Mouse (Mus musculus): ENCODE measurements at regions not wholly inside any gene's neighbourhood (a gene's known extent, or its start where the extent isn't known, plus 50 kb on each side); places are given as distances from the start of the nearest gene placed in this dataset.

- TF ChIP-seq CTCF (conservative IDR thresholded peaks at IDR 0.05; ENCODE audit: low read length), result no peak
- TF ChIP-seq POU5F1 (IDR thresholded peaks at IDR 0.05; ENCODE audit: borderline replicate concordance, low read length), result no peak
- no peak for TF ChIP-seq NANOG (IDR thresholded peaks at IDR 0.05; ENCODE audit: borderline replicate concordance, low read length)
- Histone ChIP-seq H3K36me3 (ENCODE audit: insufficient read depth, low read length) (no peaks in the 10 kb centered on the region), H3K27me3 (ENCODE audit: insufficient read depth, low read length) (no peaks in the 10 kb centered on the region), H3K4me1 (replicated peaks; ENCODE audit: low read depth, low read length) (0 out of 2 replicates have a peak, but pooled peaks cover 2% of the 10 kb centered on the region), H3K9me3 (ENCODE audit: low read length) (peaks cover 9% of the 10 kb centered on the region), H3K4me3 (replicated peaks; ENCODE audit: low read length) (no peak overlapping the region)
Observed at GRCm38 (mm10) chr4:105560781-105561180, 228.9 kb upstream of the Gm12728 start.

- peaks cover 7% of the 10 kb centered on the region; the same call in 1 of the 2 replicates for H3K4me1 ChIP-seq (replicated peaks; ENCODE audit: low read depth, low read length)
Observed at GRCm38 (mm10) chr4:105561611-105562010, 228.1 kb upstream of the Gm12728 start.

GRCm38 (mm10) chr4:105565796-105566195 is 223.9 kb upstream of the Gm12728 start:
- peaks cover 10% of the 10 kb centered on the region for H3K9me3 ChIP-seq (ENCODE audit: low read length)
- H3K4me1 ChIP-seq (replicated peaks; ENCODE audit: low read depth, low read length), result peaks cover 7% of the 10 kb centered on the region; the same call in 1 of the 2 replicates
- TF ChIP-seq CTCF (conservative IDR thresholded peaks at IDR 0.05; ENCODE audit: low read length) (no peak), NANOG (IDR thresholded peaks at IDR 0.05; ENCODE audit: borderline replicate concordance, low read length) (no peak), POU5F1 (IDR thresholded peaks at IDR 0.05; ENCODE audit: borderline replicate concordance, low read length) (no peak)
- no peaks in the 10 kb centered on the region for H3K36me3 ChIP-seq (ENCODE audit: insufficient read depth, low read length)
- H3K27me3 ChIP-seq (ENCODE audit: insufficient read depth, low read length), result no peaks in the 10 kb centered on the region
- H3K4me3 ChIP-seq (replicated peaks; ENCODE audit: low read length), result no peak overlapping the region

More at GRCm38 (mm10) chr4:105561611-105562010, 228.1 kb upstream of the Gm12728 start:
- Histone ChIP-seq H3K27me3 (ENCODE audit: insufficient read depth, low read length) (no peaks in the 10 kb centered on the region), H3K4me3 (replicated peaks; ENCODE audit: low read length) (no peak overlapping the region), H3K9me3 (ENCODE audit: low read length) (peaks cover 10% of the 10 kb centered on the region), H3K36me3 (ENCODE audit: insufficient read depth, low read length) (no peaks in the 10 kb centered on the region)
- TF ChIP-seq NANOG (IDR thresholded peaks at IDR 0.05; ENCODE audit: borderline replicate concordance, low read length), result no peak
- no peak for TF ChIP-seq POU5F1 (IDR thresholded peaks at IDR 0.05; ENCODE audit: borderline replicate concordance, low read length)
- TF ChIP-seq CTCF (conservative IDR thresholded peaks at IDR 0.05; ENCODE audit: low read length), result no peak

GRCm38 (mm10) chr4:105566513-105567457 is 222.9 kb upstream of the Gm12728 start:
- Histone ChIP-seq H3K27me3 (ENCODE audit: insufficient read depth, low read length) (no peaks in the 10 kb centered on the region), H3K4me1 (replicated peaks; ENCODE audit: low read depth, low read length) (peaks cover 7% of the 10 kb centered on the region; the same call in 1 of the 2 replicates), H3K9me3 (ENCODE audit: low read length) (peaks cover 10% of the 10 kb centered on the region), H3K36me3 (ENCODE audit: insufficient read depth, low read length) (no peaks in the 10 kb centered on the region), H3K4me3 (replicated peaks; ENCODE audit: low read length) (no peak overlapping the region)
- TF ChIP-seq NANOG (IDR thresholded peaks at IDR 0.05; ENCODE audit: borderline replicate concordance, low read length), result no peak
- no peak for TF ChIP-seq POU5F1 (IDR thresholded peaks at IDR 0.05; ENCODE audit: borderline replicate concordance, low read length)
- TF ChIP-seq CTCF (conservative IDR thresholded peaks at IDR 0.05; ENCODE audit: low read length), result no peak

GRCm38 (mm10) chr4:105569671-105570070 is 220.0 kb upstream of the Gm12728 start:
- Histone ChIP-seq H3K4me3 (replicated peaks; ENCODE audit: low read length) (no peak overlapping the region), H3K4me1 (replicated peaks; ENCODE audit: low read depth, low read length) (peaks cover 7% of the 10 kb centered on the region; the same call in 1 of the 2 replicates), H3K9me3 (ENCODE audit: low read length) (peaks cover 10% of the 10 kb centered on the region), H3K36me3 (ENCODE audit: insufficient read depth, low read length) (no peaks in the 10 kb centered on the region), H3K27me3 (ENCODE audit: insufficient read depth, low read length) (no peaks in the 10 kb centered on the region)
- no peak for TF ChIP-seq CTCF (conservative IDR thresholded peaks at IDR 0.05; ENCODE audit: low read length)
- TF ChIP-seq POU5F1 (IDR thresholded peaks at IDR 0.05; ENCODE audit: borderline replicate concordance, low read length), result no peak
- no peak for TF ChIP-seq NANOG (IDR thresholded peaks at IDR 0.05; ENCODE audit: borderline replicate concordance, low read length)

- Histone ChIP-seq H3K9me3 (ENCODE audit: low read length) (no peaks in the 10 kb centered on the region), H3K4me1 (replicated peaks; ENCODE audit: low read depth, low read length) (no peaks in the 10 kb centered on the region), H3K27me3 (ENCODE audit: insufficient read depth, low read length) (no peaks in the 10 kb centered on the region), H3K36me3 (ENCODE audit: insufficient read depth, low read length) (no peaks in the 10 kb centered on the region), H3K4me3 (replicated peaks; ENCODE audit: low read length) (no peak overlapping the region)
- no peak for TF ChIP-seq POU5F1 (IDR thresholded peaks at IDR 0.05; ENCODE audit: borderline replicate concordance, low read length)
- TF ChIP-seq NANOG (IDR thresholded peaks at IDR 0.05; ENCODE audit: borderline replicate concordance, low read length), result no peak
- no peak for TF ChIP-seq CTCF (conservative IDR thresholded peaks at IDR 0.05; ENCODE audit: low read length)
Observed at GRCm38 (mm10) chr4:105575550-105575949, 214.1 kb upstream of the Gm12728 start.

GRCm38 (mm10) chr4:105580987-105581386 is 208.7 kb upstream of the Gm12728 start:
- Histone ChIP-seq H3K27me3 (ENCODE audit: insufficient read depth, low read length) (no peaks in the 10 kb centered on the region), H3K4me1 (replicated peaks; ENCODE audit: low read depth, low read length) (no peaks in the 10 kb centered on the region), H3K4me3 (replicated peaks; ENCODE audit: low read length) (no peak overlapping the region), H3K36me3 (ENCODE audit: insufficient read depth, low read length) (no peaks in the 10 kb centered on the region), H3K9me3 (ENCODE audit: low read length) (no peaks in the 10 kb centered on the region)
- TF ChIP-seq NANOG (IDR thresholded peaks at IDR 0.05; ENCODE audit: borderline replicate concordance, low read length) (no peak), POU5F1 (IDR thresholded peaks at IDR 0.05; ENCODE audit: borderline replicate concordance, low read length) (no peak), CTCF (conservative IDR thresholded peaks at IDR 0.05; ENCODE audit: low read length) (no peak)

GRCm38 (mm10) chr4:105584329-105584925 is 205.2 kb upstream of the Gm12728 start:
- H3K4me1 ChIP-seq (replicated peaks; ENCODE audit: low read depth, low read length), result no peaks in the 10 kb centered on the region
- no peaks in the 10 kb centered on the region for H3K36me3 ChIP-seq (ENCODE audit: insufficient read depth, low read length)
- TF ChIP-seq POU5F1 (IDR thresholded peaks at IDR 0.05; ENCODE audit: borderline replicate concordance, low read length) (no peak), NANOG (IDR thresholded peaks at IDR 0.05; ENCODE audit: borderline replicate concordance, low read length) (no peak), CTCF (conservative IDR thresholded peaks at IDR 0.05; ENCODE audit: low read length) (no peak)
- no peaks in the 10 kb centered on the region for H3K9me3 ChIP-seq (ENCODE audit: low read length)
- H3K27me3 ChIP-seq (ENCODE audit: insufficient read depth, low read length), result no peaks in the 10 kb centered on the region
- H3K4me3 ChIP-seq (replicated peaks; ENCODE audit: low read length), result no peak overlapping the region
